Mouse (Mus musculus) lung, postnatal 25 days (tissue): ENCODE data around the gene Pfkp.

ENCODE experiments used
- DNase-seq: peaks from one replicate; pipeline ENCODE4 v3.0.0; 2022; ENCODE audit warnings: low spot score

Pfkp gene

DNA sequence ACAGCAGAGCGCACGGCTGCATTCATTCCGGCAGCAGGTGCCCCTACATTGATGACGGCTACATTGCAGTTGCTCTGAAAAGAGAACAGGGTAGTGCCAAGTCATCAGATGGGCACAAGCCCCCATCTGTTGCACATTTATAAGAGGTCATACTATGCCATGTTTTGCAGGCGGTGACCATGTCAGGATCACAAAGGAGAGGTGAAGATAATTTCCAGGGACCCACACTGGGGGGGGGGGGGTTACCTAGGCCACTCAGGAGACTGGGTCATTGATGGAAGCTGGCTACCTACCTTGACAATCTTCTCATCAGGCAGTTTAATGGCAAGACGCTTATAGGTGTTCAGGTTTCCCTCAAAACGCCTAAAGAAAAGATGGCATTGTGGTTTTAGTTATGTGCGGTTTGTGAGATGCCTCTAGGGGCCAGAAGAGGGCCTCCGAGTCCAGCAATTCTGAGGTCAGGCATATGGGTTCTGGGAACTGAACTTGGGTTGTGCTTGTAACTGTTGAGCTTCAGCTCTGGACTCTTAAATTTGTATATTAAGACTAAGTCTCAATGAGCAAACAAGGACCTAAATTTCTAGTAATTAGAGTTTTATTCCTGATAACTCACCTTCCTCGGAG, 45.7 kb downstream of the Pfkp start:
- DNase-seq: no peak

GRCm38 (mm10) chr13:6601676-6602075, 46.9 kb downstream of the Pfkp start:
- DNase-seq: no peak

GRCm38 (mm10) chr13:6600626-6601025, 48.0 kb downstream of the Pfkp start:
- no peak for DNase-seq

- DNase-seq: no peak
These were observed 50.8 kb downstream of the Pfkp start for GRCm38 (mm10) chr13:6597801-6598200.

DNA sequence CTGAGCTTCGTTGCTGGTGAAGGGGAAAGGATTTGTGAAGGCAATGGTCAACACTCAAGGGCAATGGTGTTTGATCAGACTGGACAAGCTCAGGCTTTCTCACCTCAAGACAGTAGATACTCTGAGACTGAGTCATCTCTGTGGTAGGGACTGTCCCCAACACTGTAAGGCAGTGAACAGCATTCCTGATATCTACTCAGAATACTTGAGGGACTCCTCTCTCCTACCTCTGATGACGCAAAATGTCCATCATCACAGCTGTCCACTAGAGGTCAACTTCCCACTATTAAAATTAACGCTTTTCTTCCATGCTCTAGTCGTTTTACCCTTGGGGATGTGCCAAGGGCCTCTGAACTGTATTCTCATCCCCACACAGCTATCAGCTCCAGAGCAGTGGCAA, 53.2 kb downstream of the Pfkp start:
- no peak for DNase-seq

GRCm38 (mm10) chr13:6590846-6591245, 57.7 kb downstream of the Pfkp start:
- no peak for DNase-seq

DNA sequence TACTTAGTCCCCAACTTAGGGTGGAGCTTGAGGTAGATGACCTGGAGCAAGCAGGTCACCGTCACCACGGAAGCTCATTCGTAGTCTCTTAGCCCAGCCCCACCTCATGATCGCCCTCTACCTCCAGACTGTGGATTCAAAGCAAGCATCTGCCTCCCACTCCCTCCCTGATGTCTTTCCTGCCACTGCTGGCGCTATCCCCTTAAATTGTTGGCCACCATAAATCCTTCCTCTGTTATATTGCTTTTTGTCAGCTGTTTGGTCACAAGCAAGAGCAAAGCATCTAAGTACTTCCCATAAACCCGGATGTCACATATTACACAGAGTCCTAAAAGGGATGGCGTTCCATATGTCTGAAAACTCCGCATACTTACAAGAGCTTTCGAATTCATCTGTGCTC, 62.6 kb downstream of the Pfkp start:
- no peak for DNase-seq

- no peak for DNase-seq
These were observed 65.0 kb downstream of the Pfkp start for GRCm38 (mm10) chr13:6583499-6584125.

GRCm38 (mm10) chr13:6575920-6576509, 72.6 kb downstream of the Pfkp start:
- no peak for DNase-seq

DNA sequence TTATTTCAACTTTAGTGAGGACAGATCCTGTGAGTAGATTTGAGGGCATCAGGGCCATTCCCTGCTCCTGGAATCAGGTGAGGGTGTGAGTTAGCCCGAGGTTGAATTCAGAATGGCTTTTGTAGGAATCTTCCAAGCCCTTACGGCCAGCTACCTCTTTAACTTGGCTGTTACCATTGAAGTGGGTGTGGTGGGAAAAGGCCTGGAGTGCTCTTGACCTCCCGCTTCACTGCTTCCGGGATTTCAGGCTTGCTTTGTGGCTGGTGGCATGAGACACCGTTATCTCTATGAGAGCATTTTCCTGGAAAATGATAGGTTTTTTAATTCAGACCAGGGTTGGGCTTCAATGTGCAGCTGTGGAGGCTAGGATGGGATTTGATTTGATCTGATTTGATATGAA, 83.0 kb downstream of the Pfkp start:
- peak; percentile 40 for DNase-seq

GRCm38 (mm10) chr13:6562409-6562808, 86.2 kb downstream of the Pfkp start:
- no peak for DNase-seq

DNA sequence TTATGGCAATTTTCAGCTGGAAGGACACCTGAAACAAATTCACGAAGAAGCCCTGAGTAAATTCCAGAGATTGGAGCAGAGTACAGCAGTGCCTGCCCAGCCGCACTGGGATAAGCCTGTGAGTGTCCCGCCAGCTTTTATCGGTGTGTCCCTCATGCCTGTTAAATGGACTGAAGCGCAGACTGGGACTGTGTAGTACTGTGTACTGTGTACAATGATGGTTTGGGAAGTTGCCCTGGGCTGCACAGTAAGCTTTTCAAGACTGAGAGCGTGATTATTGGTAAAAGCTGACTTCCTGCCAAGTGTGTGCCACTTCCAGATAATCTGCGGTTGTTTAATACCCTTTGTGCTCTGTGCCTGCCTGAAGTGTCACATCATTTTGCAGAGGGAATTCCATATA, 90.8 kb downstream of the Pfkp start:
- DNase-seq: no peak

GRCm38 (mm10) chr13:6555656-6556055, 92.9 kb downstream of the Pfkp start:
- no peak for DNase-seq

DNA sequence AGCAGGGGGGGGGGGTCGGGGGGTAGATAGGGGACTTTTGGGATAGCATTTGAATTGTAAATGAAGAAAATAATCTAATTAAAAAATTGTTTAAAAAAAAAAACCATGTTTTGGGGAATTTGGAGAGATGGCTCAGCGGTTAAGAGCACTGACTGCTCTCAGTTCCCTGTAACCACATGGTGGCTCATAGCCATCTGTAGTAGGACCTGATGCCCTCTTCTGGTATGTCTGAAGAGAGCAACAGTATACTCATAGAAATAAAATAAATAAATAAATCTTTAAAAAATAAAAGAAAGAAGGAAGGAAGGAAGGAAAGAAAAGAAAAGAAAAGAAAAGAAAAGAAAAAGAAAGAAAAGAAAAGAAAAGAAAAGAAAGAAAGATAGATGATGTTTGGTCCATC, 94.9 kb downstream of the Pfkp start:
- DNase-seq: no peak

GRCm38 (mm10) chr13:6535287-6535932, 113.2 kb downstream of the Pfkp start:
- no peak for DNase-seq

DNA sequence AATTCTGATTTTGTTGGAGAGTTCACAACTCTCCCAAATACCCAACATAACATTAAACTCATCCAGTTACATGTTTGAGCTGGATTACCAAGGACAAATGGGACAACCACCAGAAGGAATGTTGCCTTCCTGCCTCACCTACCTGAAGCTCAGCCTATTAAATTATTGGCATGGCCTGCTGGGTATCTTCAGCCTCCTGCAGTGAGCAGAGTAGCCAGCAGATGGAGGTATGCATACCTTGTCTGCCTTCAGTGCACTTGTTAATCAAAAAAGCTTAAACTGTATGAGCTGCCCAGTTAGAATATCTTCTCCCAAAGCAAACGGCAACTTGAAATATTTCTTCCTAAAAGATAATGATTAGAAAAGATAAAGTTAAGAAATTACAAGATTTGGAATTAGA, 115.9 kb downstream of the Pfkp start:
- DNase-seq: peak; percentile 48
